Mouse (Mus musculus): ENCODE measurements at regions not wholly inside any gene's neighbourhood (a gene's known extent, or its start where the extent isn't known, plus 50 kb on each side); places are given as distances from the start of the nearest gene placed in this dataset.

- no peak for TF ChIP-seq CHD2 (IDR thresholded peaks at IDR 0.05; ENCODE audit: low read length)
- TF ChIP-seq POLR2AphosphoS2 (IDR thresholded peaks at IDR 0.05; ENCODE audit: low read length), result no peak
- TF ChIP-seq ZKSCAN1 (IDR thresholded peaks at IDR 0.05; ENCODE audit: low read depth, low read length), result no peak
- no peak for TF ChIP-seq CTCF (IDR thresholded peaks at IDR 0.05 in 2 of 3, conservative IDR thresholded peaks at IDR 0.05 in 1 of 3; ENCODE audit: control insufficient read depth in 1 of 3, insufficient read depth in 1 of 3, low read depth in 2 of 3, low read length in 3 of 3, poor library complexity in 1 of 3, severe bottlenecking in 1 of 3)
- TF ChIP-seq CHD1 (IDR thresholded peaks at IDR 0.05; ENCODE audit: low read depth, low read length), result no peak
- no peak for TF ChIP-seq RCOR1 (IDR thresholded peaks at IDR 0.05; ENCODE audit: low read depth, low read length)
- no peak for TF ChIP-seq ZMIZ1 (IDR thresholded peaks at IDR 0.05; ENCODE audit: low read depth, low read length)
Observed at GRCm38 (mm10) chr12:106462281-106462680, 452.3 kb downstream of the Vrk1 start.
